Mouse (Mus musculus): ENCODE measurements around the gene Rtn1. TPM values are rescaled to one million over a fixed set of nuclear protein-coding genes. Genes with fewer than 3 reads are reported as not detected.

Gene Rtn1
- 10 to 100 TPM; 12.4 TPM for total RNA-seq (2021)

DNA sequence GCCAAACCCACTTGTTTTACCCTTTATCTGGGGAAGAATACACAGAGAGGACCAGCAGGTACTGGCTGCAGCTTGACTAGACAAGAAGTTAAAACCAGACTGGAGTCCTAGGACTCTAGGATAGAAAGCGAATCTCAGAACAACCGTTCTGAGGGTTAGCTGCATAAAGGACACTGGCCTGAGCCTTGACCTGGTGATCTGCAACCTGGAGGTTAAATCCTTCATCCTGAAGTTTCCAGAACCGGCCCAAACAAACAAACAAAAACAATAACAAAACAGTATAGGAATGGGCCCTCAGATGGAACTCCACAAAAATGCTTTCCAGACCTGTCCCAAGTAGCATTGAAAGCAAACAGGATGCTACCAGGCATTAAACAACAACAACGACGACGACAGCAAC lies at the start of gene Rtn1:
Gene Rtn1, minus strand, starts transcription at position 101 of the 400 bp plus-strand sequence.
- intact Hi-C loops (cut with DNase I): no loop called here
- DNase-seq: no peak

DNA sequence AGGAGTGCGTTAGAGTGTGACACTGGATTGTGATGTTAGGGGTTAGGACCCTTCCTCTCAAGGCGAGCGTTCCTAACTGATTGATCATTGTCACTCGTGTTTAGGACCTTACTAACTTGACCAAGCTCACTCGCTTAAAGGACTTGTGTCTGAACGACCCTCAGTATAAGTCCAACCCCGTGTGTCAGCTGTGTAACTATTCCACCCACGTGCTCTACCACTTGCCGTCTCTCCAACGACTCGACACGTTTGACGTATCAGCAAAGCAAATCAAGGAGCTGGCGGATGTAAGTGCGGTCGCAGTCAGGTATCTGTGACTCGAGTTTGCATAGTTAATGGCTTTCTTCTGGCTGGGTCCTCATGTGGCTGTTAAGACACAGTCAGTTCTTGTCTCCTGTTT lies 45.1 kb upstream of the Rtn1 start:
- DNase-seq: no peak
- intact Hi-C loops (cut with DNase I): no loop called here

- intact Hi-C loops (cut with DNase I): no loop called here
- DNase-seq: peak; percentile 38 to 58
These were observed 33.2 kb upstream of the Rtn1 start, which contains the start of gene Lrrc9 for GRCm38 (mm10) chr12:72441839-72442576. Gene Lrrc9, plus strand, starts transcription at chr12:72441866.

GRCm38 (mm10) chr12:72438961-72439480 lies 30.2 kb upstream of the Rtn1 start:
- DNase-seq: peak in 1 of 2 experiments; percentile 12
- intact Hi-C loops (cut with DNase I): no loop called here

DNA sequence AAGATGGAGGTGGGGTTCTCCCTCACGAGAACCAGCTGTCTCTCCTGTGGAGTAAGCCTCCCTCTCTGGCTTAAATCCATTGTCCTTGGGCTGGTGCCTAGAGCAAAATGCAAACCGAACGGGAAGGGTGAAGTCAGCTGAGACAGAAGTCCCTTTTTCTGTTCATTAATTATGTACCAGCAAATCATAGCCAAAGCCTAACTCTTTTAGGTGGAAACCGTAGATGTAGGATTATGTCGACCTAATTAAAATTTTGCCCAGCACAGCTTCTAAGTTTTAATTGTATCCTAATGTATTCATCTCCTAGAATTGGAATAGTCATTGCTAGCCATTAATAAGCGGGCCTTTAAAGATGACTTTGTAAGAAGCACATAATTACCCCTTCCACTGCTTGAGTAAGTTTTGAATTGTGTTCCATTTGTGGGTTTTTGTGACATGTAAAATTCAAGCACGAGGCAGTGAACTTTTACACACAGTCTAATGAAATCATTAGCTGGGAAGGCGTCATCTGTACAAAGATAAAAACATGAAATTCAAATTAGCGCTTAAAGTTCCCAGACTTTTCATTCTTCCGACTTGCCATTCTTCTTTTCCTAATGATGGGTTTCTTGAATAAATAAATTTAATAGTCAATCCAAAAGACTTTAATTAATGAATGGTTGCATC lies 29.0 kb upstream of the Rtn1 start:
- no peak for DNase-seq
- intact Hi-C loops (cut with DNase I): no loop called here

DNA sequence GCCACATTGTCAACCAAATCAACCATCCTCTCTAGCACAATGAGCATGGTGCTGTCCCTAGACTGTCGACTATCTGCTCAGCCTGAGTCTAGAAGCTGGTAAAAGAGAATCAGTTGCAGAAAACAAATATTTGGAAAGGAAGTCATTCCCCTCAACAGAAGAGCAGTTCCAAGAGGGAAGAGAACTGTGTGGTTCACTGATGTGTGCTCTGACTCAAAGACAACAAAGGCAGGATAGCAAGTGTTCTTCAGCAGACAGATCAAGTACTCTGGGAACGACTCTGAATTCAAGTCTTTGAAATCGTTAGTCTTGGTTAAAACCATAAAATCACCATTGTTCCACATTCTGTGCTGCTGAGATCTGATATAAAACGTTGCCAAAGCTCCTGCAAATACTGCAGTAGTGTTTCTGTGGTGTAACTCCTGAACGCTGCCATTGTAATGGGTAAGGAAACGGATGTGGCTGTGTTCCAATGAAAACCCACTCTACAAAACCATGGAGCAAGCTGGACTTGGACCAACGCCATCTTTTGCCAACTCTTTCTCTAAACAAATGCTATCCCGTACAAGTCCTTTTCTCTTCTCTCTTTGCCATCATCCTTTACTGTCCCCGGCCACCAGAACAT lies 24.5 kb upstream of the Rtn1 start:
- intact Hi-C loops (cut with DNase I): no loop called here
- DNase-seq: peak in 1 of 2 experiments; percentile 9

DNA sequence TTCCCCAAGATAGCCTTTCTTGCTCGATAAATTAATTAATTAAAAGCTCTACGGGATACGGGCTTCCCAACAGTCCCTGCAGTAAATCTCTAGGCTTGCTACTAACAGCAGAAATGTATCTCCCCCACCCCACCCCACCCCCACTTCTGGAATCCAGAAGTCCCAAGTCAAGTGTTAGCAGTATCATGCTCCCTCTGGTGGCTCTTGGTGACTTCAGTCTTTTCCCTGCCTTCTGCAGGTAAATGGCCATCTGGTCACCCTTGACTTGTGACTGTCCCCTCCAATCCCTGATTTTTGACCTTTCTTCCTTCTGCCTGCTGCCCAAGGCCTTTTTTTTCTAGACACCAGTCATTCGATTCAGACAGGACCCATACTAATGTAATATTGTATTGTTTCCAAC lies 23.4 kb upstream of the Rtn1 start:
- intact Hi-C loops (cut with DNase I): no loop called here
- DNase-seq: peak in 1 of 2 experiments; percentile 8

- DNase-seq: peak; percentile 72 to 81
- intact Hi-C loops (cut with DNase I): loop anchor here (1.0 to 10.0 kb wide), 3 partner anchors 185 to 663 kb away; no protein-coding TSS in a partner anchor
These were observed 18.9 kb upstream of the Rtn1 start for GRCm38 (mm10) chr12:72427722-72428126.

DNA sequence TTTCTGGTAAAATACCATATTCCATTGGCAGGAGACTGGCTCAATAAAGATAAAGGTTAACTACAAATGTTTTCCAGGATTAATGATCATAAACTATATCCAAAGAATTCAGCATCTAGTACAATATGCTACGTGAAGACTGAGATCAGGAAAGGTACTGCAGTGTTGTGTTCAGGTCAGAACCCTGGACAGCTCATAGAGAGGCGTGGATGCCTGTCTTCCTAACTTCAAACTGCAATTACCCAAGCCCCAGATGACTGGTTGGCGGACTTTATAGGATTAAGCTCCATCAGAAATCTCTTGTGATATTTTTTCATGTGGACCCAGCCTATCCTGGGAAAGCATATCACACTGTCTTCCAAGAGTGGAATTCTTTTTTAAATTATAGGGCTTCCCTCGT lies 13.8 kb upstream of the Rtn1 start:
- DNase-seq: peak in 1 of 2 experiments; percentile 40
- intact Hi-C loops (cut with DNase I): loop anchor here (10.0 kb wide), 1 partner anchor 658 kb away; no protein-coding TSS in a partner anchor

- intact Hi-C loops (cut with DNase I): no loop called here
- DNase-seq: peak in 1 of 2 experiments; percentile 24
These were observed 8.9 kb upstream of the Rtn1 start for GRCm38 (mm10) chr12:72417762-72418161.

DNA sequence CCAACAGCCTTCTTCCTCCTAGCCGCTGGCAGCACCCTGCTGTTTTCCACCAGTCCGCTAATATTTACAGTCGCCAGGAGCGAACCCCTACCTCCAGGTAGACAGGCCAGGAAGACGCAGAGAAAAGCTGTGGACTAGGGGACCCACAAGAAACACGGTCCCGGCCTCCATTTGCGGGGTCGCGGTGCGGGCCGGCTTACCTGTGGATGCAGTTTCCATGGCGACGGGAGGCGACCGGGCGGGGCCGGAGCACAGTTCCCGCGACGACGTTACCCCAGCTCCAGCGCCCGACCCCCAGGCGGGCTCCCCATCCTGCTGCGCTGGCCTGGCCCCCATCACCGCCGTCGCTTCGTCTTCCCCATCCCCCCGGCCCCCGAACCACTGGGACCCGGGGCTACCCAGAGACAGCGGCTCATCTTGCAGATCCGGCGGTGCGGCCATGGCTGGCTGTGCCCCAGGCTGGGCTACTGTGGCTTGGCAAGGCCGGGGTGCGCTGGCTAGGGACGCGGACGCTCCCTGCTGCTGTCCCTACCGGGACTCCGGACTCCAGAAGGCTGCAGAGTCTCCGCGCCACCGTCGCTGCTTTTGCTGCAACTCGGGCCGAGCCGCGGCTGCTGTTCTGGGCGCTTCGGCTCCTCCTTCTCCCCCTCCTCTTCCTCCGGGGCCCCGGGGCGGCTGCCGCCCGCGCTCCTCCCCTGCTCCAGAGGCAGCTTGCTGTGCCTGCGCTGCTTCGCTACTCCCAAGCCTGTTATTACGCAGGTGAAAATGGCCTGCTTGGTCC lies 553 bp downstream of the Rtn1 start:
- peak; percentile 52 to 54 for DNase-seq
- intact Hi-C loops (cut with DNase I): no loop called here

DNA sequence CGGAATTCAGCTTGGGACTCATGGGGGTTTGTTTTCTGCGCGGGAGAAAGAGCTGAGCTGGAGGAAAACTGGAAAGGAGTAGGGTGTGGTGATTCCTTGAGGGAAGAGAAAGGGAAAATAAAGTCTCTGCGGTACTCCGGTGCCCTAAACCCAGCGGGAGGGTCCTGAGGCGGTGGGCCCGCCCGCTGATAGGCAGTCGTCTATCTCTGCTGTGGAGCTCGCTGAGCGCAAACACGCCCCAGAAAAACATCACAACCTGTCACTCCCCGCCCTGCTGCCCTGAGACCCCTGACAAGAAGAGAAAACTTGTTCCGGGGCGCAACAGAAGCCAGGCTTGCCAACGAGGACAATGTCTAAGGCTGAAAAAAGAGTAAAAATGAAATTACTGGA lies 1.1 kb downstream of the Rtn1 start:
- no peak for DNase-seq
- intact Hi-C loops (cut with DNase I): no loop called here

- peak in 1 of 2 experiments; percentile 4 for DNase-seq
- intact Hi-C loops (cut with DNase I): no loop called here
These were observed 1.7 kb downstream of the Rtn1 start for GRCm38 (mm10) chr12:72407146-72407545.

GRCm38 (mm10) chr12:72405031-72405430 lies 3.8 kb downstream of the Rtn1 start:
- intact Hi-C loops (cut with DNase I): no loop called here
- DNase-seq: no peak

GRCm38 (mm10) chr12:72393046-72393805 lies 15.6 kb downstream of the Rtn1 start:
- no peak for DNase-seq
- intact Hi-C loops (cut with DNase I): no loop called here

DNA sequence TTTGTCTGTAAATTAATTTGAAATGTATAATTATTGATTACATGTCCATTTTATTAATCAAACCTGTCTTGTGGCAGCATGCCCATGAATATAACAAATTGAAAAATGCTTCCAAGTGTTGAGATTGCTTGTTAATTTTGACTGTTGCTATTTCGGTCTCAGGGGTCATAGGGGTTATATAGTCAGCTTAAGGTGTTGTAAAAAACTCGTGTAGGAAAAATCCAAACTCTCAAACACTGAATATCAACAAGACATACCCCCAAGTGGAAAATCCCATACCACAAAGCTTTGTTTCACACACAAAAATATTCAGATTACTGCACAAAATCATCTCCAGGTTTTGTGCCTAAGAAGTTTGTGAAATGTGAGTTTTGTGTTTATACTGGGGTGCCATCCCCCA lies 18.5 kb downstream of the Rtn1 start:
- intact Hi-C loops (cut with DNase I): no loop called here
- no peak for DNase-seq

DNA sequence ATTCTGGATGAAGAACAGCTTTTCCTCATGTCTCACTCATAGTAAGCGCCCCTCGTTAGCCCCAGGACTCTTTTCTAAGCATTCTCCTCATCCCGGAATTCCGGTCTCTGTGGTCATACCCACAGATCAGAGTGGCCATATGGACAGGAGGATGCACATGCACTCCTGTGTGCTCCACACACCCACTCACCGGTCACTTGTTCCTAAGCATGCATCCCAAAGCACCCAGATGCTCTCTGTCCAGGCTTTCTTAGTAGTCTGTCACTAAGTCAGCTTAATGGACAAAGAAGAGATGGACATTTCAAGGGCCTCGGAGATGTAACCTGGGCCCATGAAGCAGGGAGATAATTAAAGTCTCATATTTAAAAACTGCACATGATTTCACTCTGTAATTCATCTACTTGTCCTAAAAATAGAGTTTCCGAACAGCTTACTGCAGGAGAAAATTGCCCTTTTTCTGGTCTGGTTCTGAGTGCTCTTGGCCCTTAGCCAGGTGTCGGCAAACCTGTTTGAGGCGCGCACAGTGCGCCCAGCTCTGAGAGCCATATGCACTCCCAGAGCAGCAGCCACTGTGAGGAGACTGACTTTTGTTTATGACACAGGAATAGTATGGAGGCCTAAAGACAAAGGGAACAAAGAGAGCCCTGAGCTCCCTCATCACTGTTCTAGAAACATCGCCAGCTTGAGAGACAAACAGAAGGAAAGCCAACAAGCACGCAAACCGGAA lies 19.3 kb downstream of the Rtn1 start:
- no peak for DNase-seq
- intact Hi-C loops (cut with DNase I): no loop called here

- intact Hi-C loops (cut with DNase I): no loop called here
- no peak for DNase-seq
These were observed 20.0 kb downstream of the Rtn1 start for GRCm38 (mm10) chr12:72388835-72389234.

- DNase-seq: no peak
- intact Hi-C loops (cut with DNase I): no loop called here
These were observed 20.7 kb downstream of the Rtn1 start for GRCm38 (mm10) chr12:72388135-72388534.
